Mouse (Mus musculus) common myeloid progenitor, adult 5-6 weeks (primary cell): ENCODE results near the gene BC051142. TPM values are rescaled to one million over a fixed set of nuclear protein-coding genes. Genes with fewer than 3 reads are reported as not detected.
A peak's percentile ranks its signal among the peaks of the same experiment; 100 is the strongest.
"Not testable (repeated sequence)": the region's sequence is repeated elsewhere in the genome, so short reads cannot be mapped to it uniquely, and the experiment has no call there.

Experiments
- ATAC-seq: replicated peaks from 2 replicates; pipeline ENCODE4 v1.8.0; 2016; ENCODE audit warnings: low read depth, mild to moderate bottlenecking, moderate TSS enrichment, inconsistent platforms; ENCODE audit not compliant: poor library complexity, severe bottlenecking
- total RNA-seq: library from RNA; stranded (forward); fragments of 200-1000, 187-1606 nt; gene quantifications from 2 replicates; pipeline ENCODE4 v1.2.3, GENCODE M21; 2017

BC051142 gene
- total RNA-seq, 1 experiment from 2014 or later = 4.2 TPM

- ATAC-seq = no peak
These were observed 1.3 kb upstream of the BC051142 start for GRCm38 (mm10) chr17:34397357-34397756.

GRCm38 (mm10) chr17:34398058-34398710 is 436 bp upstream of the BC051142 start:
- ATAC-seq = peak; percentile 71

- no peak for ATAC-seq
These were observed 735 bp downstream of the BC051142 start for GRCm38 (mm10) chr17:34399394-34399715.

- peak; percentile 93; the same call in 1 of the 2 replicates for ATAC-seq
These were observed 12.5 kb downstream of the BC051142 start for GRCm38 (mm10) chr17:34411117-34411516.

GRCm38 (mm10) chr17:34420014-34420413 is 21.4 kb downstream of the BC051142 start:
- ATAC-seq = no peak

GRCm38 (mm10) chr17:34427597-34427996 is 29.0 kb downstream of the BC051142 start:
- ATAC-seq = no peak

GRCm38 (mm10) chr17:34437120-34437519 is 38.5 kb downstream of the BC051142 start:
- 0 out of 2 replicates have a peak, but pooled peaks have one; percentile 40 for ATAC-seq

GRCm38 (mm10) chr17:34437606-34438005 is 39.0 kb downstream of the BC051142 start:
- peak; percentile 61 for ATAC-seq

GRCm38 (mm10) chr17:34438588-34438987 is 40.0 kb downstream of the BC051142 start:
- ATAC-seq = no peak

GRCm38 (mm10) chr17:34439795-34440194 is 41.2 kb downstream of the BC051142 start:
- peak; percentile 56; the same call in 1 of the 2 replicates for ATAC-seq

GRCm38 (mm10) chr17:34441990-34442389 is 43.4 kb downstream of the BC051142 start:
- ATAC-seq = no peak

GRCm38 (mm10) chr17:34448473-34449041 is 49.9 kb downstream of the BC051142 start:
- peak; percentile 40 for ATAC-seq

- ATAC-seq = peak; percentile 90
These were observed 59.0 kb downstream of the BC051142 start for GRCm38 (mm10) chr17:34457668-34458067.

GRCm38 (mm10) chr17:34459255-34459654 is 60.6 kb downstream of the BC051142 start:
- ATAC-seq = peak; percentile 19; the same call in 1 of the 2 replicates

- ATAC-seq = not testable (repeated sequence)
These were observed 67.3 kb downstream of the BC051142 start for GRCm38 (mm10) chr17:34465906-34466305.

GRCm38 (mm10) chr17:34470491-34470890 is 71.9 kb downstream of the BC051142 start:
- peak; percentile 78 for ATAC-seq

GRCm38 (mm10) chr17:34475060-34475459 is 76.4 kb downstream of the BC051142 start:
- no peak for ATAC-seq

GRCm38 (mm10) chr17:34476427-34476826 is 77.8 kb downstream of the BC051142 start:
- ATAC-seq = no peak

GRCm38 (mm10) chr17:34477238-34478013 is 78.8 kb downstream of the BC051142 start, which contains the start of gene Btnl4:
Gene Btnl4 (minus strand): TSS chr17:34477318.
- peak; percentile 42; the same call in 1 of the 2 replicates for ATAC-seq

- ATAC-seq = no peak
These were observed 94.2 kb downstream of the BC051142 start for GRCm38 (mm10) chr17:34492796-34493195.

- not testable (repeated sequence) for ATAC-seq
These were observed 96.5 kb downstream of the BC051142 start for GRCm38 (mm10) chr17:34495156-34495555.
